Mouse (Mus musculus): ENCODE measurements at regions not wholly inside any gene's neighbourhood (a gene's known extent, or its start where the extent isn't known, plus 50 kb on each side); places are given as distances from the start of the nearest gene placed in this dataset.

DNA sequence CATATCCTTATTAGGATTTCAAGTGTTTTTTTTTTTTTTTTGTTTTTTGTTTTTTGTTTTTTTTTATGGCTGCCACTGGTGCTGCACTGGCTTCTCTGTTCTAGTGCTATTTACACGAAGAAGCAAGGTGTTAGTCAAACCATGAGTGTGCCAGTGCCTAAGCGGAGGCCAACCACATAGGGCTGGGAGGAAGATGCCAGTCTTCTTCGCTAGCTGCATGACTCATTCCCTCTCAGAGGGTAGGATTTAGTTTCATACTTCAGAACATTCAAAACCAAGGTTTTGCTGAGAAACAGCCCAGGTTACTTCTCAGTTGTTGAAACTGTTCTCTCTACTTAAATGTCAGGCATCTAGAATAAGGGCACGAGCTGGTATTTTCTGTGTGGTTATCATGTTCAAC, 72.6 kb downstream of the Icos start:
- no peak for DNase-seq

DNA sequence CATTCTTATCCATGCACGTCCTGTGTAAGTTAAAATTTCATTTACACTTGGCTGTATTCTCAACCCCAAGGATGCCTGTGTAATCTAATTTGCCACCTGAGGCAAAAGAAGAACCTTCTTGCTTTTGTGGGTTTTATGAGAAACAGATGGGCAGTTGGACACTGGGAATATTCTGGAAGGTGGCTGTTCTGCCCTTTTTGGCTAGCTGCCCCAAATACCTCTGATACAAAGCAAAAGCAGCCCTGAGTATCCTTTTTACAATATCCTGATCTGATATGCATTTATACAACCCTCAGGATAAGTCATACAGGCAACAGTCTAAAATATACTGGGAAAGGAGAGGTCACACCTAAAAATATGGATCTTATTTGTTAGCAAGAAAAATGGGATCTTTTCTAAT, 75.9 kb downstream of the Icos start:
- peak; percentile 60 to 66 for DNase-seq

DNA sequence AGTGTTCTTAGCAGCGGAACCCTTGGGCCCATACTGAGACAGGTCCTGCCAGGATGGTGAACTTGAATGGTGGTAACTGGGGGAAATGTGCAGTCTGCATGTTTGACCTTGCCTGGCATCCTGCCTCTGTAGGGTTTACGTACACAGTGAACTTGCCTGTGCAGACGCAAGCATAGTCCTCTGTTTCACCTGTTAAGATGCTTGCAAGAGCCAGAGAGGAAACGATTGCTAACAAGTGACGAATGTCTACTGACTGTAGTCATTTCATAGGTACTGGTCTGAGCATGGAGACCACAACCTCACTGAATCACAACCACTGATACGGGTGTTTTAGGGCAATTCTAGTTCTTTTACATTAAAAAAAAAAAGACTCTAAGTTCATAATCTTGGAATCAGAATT, 76.7 kb downstream of the Icos start:
- DNase-seq, result peak; percentile 14 to 20

DNA sequence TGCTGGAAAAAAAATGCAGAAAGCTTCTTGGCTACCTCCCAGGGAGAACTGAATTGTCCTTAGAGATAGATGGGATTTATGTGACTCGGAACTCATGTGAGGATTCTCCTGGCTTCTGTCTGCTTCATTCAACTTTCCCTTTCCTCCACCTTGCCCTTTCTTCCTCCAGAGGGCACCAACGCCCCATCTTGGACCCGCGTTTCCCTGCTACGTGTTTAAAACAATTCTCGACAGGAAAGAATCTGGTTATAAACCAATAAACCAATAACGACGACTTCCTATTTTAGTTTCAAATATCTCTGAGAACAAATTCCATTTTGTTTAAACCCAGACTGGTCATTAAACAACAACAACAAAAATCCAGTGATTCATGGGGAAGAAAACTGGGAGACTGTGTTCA, 77.4 kb downstream of the Icos start:
- peak; percentile 85 to 88 for DNase-seq

DNA sequence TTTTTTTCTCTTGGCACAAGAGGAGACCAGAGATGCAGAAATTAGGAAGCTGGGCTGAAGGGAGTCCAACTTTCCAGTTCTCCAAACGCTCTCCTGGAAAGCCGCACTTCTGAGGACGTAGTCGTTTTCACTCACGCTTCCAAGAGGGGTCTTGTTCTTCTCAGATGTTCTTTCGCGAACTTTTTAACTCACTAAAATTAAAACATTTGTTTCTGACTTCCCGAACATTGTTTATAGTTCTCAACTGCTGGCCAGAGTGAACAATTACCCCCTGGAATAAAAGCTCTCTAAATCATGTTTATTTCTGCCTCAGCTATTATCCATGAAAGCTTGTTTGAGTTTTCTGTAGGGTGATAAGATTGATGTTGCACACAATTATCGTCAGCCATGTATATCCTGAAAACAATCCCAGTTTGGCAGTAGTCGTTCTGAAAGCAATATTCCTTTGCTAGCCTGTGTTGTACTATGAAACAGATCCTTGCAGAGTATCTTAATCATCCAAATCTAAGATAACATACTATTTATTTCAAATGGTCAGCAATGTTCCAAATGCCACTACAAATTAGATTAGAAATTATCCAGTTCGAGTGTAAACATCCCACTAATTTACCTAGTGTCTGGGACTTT, 82.3 kb downstream of the Icos start:
- no peak for DNase-seq

DNA sequence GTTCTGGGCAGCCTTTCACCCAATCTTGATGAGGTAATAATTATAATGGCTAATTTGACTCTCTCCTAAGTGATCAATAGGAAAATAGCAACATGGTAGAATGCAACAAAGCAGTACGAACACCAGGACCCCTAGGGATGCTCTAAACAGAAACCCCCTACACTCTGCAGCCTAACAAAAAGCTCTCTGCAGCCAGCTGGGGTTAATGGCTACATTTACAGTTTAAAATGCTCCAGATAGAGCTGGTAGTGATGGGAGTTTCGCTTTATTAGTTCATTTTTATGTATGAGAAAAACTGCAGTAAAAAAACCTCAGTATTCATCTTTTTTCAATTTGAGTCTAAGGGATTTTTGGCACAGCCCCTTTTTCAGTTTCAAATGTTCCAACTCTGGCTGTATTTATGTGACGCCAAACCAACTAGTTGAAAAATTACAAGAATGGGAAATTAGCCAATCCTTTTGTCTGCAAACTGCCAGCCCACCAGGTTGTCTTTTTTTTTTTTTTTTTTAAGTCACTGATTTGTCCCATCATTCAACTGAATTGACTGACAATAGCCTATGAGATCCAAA, 84.2 kb downstream of the Icos start:
- no peak for DNase-seq

DNA sequence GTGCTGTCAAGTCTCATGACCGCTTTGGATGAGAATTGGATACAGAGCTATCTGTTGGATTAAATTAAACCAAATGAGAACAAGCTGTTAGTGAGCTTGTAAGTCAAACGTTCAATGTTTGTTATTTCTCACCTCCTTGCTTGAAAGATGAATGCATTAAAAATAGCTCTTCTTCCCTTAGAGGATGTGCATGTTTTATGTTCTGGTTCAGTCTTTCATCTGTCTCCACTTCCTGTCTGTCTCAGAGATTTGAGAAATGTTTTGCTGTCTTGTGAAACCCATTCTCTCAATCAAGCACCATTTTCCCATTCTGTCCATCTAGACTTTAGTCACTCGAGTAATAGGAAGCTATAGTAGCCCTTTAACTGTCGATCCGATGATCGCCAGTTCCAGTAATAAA, 90.4 kb downstream of the Icos start:
- DNase-seq, result no peak

DNA sequence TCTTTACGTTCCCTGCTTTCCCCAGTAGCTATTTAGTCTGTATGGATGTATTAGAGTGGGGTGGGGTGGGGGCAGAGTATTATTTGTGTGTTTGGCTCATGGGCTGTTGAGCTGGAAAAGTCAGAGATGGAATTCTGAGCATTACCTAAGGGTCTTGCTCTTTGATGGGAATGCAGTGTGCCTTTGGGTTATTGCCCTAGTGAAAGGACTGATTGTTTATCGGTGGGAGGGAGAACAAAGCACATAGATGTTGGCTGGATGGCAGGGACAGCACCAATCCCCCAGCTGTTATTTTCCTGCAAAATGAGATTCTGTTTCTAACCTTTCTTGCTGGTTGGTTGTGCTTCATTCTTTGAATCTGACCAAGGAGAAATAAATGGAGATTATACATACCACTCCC, 96.4 kb downstream of the Icos start:
- DNase-seq, result no peak

DNA sequence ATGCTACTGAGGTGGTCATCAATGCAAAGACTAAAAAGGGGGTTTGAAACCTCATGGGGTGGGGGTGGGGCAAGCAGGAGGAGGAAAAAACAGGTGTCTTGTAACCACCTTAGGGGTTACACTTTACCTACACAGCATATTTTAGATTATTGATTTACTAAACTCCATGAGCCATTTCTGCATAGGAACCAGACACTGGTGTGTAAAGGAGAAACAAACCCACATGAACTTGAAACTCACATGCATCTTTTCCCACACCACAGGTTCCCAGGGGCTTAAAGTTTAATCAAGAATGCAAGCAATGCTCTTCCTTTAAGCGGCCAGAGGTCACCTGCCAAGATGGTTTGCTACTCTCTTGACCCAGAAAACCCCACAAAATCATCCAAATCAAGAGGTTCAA, 97.6 kb downstream of the Icos start:
- no peak for DNase-seq

DNA sequence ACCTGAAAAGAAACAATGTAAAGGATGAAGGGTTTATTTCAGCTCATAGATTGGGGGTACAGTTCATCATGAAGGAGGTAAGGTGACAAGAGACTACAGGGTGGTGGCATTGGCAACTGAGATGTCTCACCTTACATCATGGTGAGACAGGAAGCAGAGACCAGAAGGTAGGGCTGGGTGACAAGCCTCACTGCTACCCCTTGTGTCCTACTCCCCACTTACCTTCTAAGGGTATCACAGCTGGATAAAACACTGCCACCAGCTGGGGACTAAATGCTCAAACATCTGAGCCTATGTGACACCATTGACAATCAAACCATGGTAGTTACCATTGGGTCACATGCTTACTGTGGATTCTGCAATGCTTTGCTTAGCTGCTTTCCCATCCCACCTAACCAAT, 107.0 kb downstream of the Icos start:
- no peak for DNase-seq

DNA sequence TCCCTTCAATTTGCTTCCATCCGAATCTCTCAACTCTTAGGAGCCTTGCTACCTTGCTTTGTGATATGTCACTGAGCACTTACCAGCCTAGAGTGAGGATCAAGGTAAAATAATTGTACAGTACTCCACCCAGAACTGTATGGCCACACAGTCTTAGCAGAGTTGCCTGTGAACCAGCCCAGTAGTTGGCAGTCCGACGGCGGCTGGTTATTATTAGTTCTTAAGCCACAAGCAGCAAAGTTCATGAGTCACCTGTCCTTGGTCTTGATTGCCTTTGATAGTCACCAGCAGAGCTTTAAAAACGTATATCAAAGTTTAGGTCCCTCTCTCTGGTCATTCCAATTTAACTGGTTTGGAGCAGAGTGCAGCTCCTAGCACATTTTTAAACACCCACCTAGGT, 109.1 kb downstream of the Icos start:
- no peak for DNase-seq

DNA sequence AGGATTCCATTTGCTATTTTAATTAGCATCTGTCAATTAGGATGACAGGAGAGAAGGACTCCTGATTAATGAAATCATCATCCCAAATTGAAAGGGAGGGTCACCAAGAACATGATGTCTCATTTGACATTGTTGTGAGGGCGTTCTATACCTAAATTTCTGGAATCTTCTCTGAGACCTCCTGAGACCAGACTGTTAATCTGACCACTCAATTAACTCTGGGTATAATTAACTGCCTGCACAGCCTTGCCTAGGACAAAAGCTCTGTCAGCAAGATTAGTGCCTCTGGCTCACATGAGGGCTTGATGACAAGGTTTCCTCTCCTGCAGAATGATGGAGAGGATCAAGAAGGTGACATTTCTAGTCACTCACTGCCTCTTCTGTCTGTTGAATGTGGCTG, 113.1 kb downstream of the Icos start:
- no peak for DNase-seq

DNA sequence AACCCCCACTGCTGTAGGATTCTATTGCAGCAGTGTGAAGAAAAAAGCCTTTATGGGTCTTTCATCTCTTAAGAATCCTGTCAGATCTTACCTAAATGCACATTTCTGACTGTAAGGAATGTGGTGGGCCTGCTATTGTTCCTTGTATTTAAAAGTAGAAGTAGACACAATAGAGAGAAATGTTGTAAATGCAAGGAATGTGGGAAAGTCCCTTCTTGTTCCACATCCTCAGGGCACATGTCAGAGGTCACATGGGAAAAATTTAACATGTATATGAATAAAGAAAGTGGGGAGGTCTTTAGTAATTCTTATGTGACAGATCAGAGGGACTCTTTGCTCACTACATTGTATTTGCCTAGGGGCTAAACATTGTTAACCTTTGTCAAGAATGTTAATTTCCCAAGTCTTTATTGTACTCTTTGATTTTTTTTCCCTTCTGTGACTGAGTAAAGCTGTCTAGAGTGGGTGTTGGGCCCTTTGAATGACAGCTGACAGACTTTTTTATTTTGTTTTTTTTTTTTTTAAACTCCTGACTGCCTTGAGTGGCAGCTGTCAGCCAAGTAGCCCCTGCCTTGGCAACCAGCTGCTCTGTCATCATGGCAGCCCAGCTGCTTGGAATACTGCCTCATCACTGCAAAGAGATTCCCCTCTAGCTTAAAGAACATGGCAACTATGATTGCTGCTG, 117.9 kb downstream of the Icos start:
- no peak for DNase-seq

DNA sequence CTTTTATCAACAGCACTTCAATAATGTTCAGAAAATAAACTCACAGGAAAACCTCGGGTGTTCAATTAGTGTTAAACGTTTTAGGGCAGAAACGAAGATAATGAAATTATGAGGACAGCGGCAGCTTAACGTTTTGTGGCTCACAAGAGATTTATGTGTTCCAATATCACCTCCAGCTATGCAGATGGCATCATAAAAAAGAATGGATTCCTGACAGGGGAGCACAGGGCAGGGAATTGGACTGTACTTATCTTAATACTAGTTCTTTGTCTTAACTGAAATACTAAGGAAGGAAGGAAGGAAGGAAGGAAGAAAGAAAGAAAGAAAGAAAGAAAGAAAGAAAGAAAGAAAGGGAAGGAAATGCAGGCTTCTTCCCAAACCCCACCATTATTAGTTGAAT, 121.6 kb downstream of the Icos start:
- DNase-seq, result no peak

DNA sequence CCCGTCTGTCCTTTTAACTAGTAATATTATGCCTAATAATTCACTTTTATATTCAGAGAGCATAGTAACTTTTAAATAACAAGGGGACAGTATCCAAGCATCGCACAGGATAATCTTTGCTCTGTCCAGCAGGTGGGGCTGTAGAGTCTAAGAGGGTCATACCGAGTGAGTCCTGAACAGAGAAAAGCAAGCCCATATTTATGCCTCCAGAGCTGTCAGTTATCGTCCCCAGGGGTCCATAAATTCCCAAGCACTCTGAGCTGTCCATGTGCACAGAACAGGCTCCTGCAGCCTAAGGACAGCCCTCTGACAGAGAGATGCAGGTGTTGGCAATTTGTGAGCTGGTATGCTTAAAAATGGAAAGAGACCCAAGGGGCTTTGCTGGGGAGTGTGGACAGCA, 124.0 kb downstream of the Icos start:
- peak; percentile 26 for DNase-seq

DNA sequence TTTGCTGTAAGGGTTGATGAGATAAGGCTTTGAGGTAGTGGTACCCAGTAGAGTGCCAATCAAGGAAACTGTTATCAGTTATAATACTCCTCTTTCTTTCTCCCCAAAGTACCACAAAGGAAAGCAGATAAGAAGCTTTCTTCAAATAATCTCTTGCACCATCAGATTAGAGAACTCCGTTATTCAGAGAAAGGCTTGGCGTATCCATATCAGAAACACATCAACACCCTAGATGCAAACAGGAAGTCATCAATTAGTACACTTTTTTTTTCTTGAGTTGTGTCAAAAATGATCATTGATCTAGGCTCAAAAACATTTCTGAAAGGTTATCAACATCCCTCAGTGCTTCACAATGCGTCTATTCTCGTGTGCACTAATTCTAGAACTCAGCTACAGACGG, 124.6 kb downstream of the Icos start:
- DNase-seq, result no peak

DNA sequence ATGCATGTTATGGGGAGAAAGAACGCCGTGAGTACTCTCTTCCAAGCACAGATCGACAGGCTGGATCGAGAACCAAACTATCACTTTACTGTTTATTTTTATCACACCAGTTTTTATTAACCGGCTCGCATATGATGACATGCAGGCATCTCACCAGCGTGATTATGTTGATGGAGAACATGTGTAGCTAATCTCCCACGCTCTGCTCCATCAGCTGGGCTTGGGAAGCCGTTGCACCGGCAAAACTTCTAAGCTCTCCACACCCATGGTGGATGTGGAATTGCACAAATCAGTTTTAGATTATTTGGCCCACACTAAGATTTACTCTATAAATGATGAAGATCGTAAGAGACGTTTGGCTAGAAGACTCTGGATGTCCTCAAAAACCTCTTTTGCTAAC, 125.9 kb downstream of the Icos start:
- no peak for DNase-seq

DNA sequence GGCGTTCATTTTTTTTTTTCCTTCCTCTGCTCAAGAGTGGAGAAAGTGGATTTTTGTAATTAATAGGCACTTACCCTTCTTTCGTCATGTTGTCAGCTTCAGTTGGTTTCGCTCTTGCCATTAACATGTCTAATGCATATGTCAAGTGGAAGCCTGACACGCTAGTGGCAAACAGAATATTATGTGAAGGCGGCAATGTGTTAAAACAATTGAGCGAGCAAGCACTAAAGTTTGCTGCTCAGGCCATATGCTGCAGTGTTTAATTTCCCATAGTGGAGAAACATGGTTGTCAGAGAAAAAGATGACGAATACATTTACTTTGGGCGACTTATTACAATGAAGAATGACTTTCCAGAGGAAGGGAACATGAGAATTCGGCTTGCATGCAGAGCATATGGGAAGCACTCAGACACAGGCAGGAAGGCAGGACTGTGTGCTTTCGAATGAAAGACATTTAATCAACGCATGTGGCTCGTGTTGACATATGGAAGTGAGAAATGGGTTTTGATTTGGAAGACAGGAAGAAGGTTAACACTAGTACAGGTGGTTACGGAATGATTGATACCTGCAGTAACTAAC, 134.1 kb downstream of the Icos start:
- no peak for DNase-seq

DNA sequence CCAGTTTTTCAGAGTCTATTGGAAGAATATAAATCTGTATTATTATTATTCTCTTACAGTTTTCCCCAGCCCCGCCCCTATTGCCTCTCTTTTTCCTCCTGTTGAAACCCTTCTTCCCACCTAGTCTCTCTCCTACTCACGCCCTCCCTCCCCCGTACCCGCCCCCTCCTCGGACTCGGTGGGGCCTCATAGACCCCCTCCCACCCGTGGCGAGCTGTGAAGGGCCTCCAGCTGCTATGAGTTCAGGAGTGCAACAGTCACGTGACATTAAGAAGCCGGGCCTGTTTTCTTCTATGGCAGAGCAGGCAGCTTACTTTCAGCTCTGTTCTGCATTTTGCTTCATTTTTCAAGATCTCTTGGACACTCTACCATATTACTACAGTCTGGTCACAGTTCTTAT, 139.8 kb downstream of the Icos start:
- no peak for DNase-seq

DNA sequence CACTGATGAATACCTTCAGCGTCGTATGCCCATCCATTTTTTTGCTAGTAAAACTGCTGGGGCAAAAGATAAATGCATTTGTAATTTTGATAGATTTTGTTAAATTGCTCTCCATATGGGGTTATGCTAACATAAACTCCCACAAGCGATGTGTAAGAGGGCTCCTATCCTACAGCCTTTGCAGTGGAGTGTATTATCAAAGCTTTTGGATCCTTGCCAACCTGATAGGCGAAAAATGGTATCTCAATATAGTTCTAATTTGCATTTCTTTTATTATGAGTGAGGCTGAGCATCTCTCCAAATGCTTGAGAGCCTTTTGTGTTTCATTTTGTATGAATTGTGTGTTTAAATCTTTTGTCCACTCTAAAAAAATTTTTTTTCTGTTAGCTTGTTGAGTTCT, 140.3 kb downstream of the Icos start:
- no peak for DNase-seq

DNA sequence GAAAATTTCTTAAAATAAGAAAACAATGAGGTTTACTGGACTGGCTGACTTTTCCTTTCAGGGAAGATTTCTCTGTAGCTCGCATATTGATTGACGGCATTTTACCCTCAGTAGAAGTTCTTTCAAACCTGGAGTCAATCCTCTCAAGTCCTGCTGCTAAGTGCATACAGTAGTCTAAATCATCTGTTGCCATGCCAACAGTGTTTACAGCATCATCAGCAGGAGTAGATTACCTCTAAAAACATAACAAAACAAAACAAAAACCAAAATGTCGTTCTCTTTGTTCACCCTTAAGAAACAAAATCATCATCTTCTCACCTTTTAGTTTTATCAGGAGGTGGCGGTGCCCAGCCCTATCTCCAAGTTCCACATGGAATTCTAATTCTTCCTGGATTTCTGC, 143.8 kb downstream of the Icos start:
- no peak for DNase-seq

DNA sequence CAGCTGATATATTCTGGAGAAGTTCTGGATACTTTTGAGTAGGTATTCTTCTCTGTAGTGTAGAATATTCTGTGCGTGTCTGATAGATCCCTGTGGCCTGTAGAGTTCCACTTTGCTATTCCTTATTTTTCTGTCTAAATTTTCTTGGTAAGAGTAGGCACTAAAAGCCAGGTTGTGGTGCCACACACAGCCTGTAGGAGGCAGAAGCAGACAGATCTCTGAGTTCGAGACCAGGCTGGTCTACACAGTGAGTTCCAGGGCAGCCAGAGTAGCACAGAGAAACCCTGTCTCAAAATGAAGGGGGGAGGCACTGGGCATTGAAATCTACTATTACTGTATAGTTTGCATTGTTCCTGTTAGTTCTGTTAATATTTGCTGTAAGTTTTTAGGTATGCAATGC, 147.4 kb downstream of the Icos start:
- DNase-seq, result no peak

DNA sequence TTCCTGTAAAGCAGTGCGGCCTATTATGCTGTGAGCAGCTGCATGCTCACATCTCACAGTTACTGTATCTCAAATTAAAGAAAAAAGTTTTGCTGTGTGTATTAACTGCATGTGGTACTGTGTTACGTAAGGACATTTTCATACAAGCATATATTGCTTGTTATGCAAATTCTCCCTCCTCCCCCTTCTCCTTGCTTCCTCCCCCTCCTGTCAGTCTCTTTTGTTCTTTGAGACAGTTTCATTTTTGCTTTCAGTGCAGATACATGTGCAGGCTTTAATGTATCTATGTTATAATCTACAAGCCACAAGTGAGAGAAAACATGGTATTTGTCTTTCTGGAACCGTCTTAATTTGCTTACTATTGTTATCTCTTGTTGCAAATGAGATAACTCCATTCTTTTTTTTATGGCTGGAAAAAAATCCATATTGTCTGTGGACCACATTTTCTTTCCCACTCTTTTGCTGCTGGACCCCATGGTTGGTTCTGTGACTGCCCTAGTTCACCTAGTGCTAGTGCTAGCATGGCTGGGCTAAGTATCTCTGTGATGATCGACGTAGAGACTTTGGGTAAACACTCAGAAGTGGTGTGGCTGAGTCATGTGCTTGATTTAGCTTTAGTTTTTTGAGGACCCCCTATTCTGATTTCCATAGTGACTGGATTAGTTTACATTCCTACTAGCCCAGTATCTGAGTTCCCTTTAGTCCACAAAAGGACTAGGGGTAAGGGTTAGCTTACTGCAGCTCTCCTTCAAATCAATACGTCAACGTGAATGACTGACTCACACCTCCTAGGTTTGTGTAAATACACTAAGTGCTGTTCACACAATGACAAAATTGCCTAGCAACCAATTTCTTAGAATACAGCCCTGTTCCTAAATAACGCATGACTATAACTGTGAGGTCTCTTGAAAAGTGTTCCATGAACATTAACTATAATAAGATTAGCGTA, 158.1 kb downstream of the Icos start:
- no peak for DNase-seq
